Mouse (Mus musculus) lung, postnatal 4 days (tissue): Measurements from ENCODE around the gene Fam53b.

Source experiments
- DNase-seq, 2 experiments: peaks; one replicate each; pipeline ENCODE4 v3.0.0; 2021

Fam53b gene

GRCm38 (mm10) chr7:132734222-132734621 is 79.5 kb downstream of the Fam53b start:
- no peak for DNase-seq

GRCm38 (mm10) chr7:132733521-132733920 is 80.2 kb downstream of the Fam53b start:
- DNase-seq: no peak

GRCm38 (mm10) chr7:132732136-132732789 is 81.4 kb downstream of the Fam53b start:
- DNase-seq: no peak

GRCm38 (mm10) chr7:132731558-132731957 is 82.1 kb downstream of the Fam53b start:
- no peak for DNase-seq

GRCm38 (mm10) chr7:132730510-132730909 is 83.2 kb downstream of the Fam53b start:
- DNase-seq: no peak

GRCm38 (mm10) chr7:132729093-132729831 is 84.4 kb downstream of the Fam53b start:
- DNase-seq: peak; percentile 34 to 63

GRCm38 (mm10) chr7:132726106-132726861 is 87.4 kb downstream of the Fam53b start:
- DNase-seq: peak in 1 of 2 experiments; percentile 52

GRCm38 (mm10) chr7:132724501-132725062 is 89.1 kb downstream of the Fam53b start:
- peak; percentile 81 to 90 for DNase-seq

- peak; percentile 53 to 71 for DNase-seq
These were observed 89.8 kb downstream of the Fam53b start for GRCm38 (mm10) chr7:132723906-132724305.

GRCm38 (mm10) chr7:132722401-132723370 is 91.0 kb downstream of the Fam53b start:
- DNase-seq: peak in 1 of 2 experiments; percentile 68

- peak in 1 of 2 experiments; percentile 59 for DNase-seq
These were observed 93.1 kb downstream of the Fam53b start for GRCm38 (mm10) chr7:132720562-132720961.

GRCm38 (mm10) chr7:132719570-132719969 is 94.1 kb downstream of the Fam53b start:
- no peak for DNase-seq

- no peak for DNase-seq
These were observed 98.4 kb downstream of the Fam53b start for GRCm38 (mm10) chr7:132715259-132715658.

GRCm38 (mm10) chr7:132714236-132714923 is 99.3 kb downstream of the Fam53b start:
- DNase-seq: peak; percentile 72 to 83

- DNase-seq: peak; percentile 67 to 77
These were observed 100.1 kb downstream of the Fam53b start for GRCm38 (mm10) chr7:132713483-132714126.

- no peak for DNase-seq
These were observed 100.7 kb downstream of the Fam53b start for GRCm38 (mm10) chr7:132712956-132713355.

- peak; percentile 76 to 88 for DNase-seq
These were observed 101.5 kb downstream of the Fam53b start for GRCm38 (mm10) chr7:132712044-132712708.

- DNase-seq: no peak
These were observed 102.1 kb downstream of the Fam53b start for GRCm38 (mm10) chr7:132711579-132711978.

- no peak for DNase-seq
These were observed 108.6 kb downstream of the Fam53b start for GRCm38 (mm10) chr7:132705130-132705529.

- no peak for DNase-seq
These were observed 109.3 kb downstream of the Fam53b start for GRCm38 (mm10) chr7:132704310-132704875.
